Mouse (Mus musculus): ENCODE results near the gene Dnajc16. TPM values are rescaled to one million over a fixed set of nuclear protein-coding genes. Genes with fewer than 3 reads are reported as not detected.

The Dnajc16 gene
- polyA plus RNA-seq, 1 experiment from 2014 or later: 3.1 TPM

GRCm38 (mm10) chr4:141792554-141793281, 2.0 kb upstream of the Dnajc16 start:
- Histone ChIP-seq H3K4me1 (ENCODE audit: control insufficient read depth, insufficient read depth, low read length) (peaks cover 12% of the 10 kb centered on the region; the same call in 1 of the 2 replicates), H3K9ac (ENCODE audit: low read depth, low read length) (peak overlapping the region; percentile 71), H3K27me3 (replicated peaks; ENCODE audit: control insufficient read depth, insufficient read depth, low read length) (no peaks in the 10 kb centered on the region), H3K9me3 (ENCODE audit: control insufficient read depth, low read length) (no peaks in the 10 kb centered on the region), H3K27ac (replicated peaks; ENCODE audit: low read depth, low read length) (peak overlapping the region; percentile 92), H3K4me3 (ENCODE audit: low read depth, low read length) (peak overlapping the region; percentile 63), H3K36me3 (ENCODE audit: control insufficient read depth, insufficient read depth, low read length) (peaks cover 24% of the 10 kb centered on the region), H3K4me2 (ENCODE audit: low read depth, low read length) (peak overlapping the region; percentile 61)
- no peak for DNase-seq (ENCODE audit: low spot score)
- WGBS: 11% methylated on average over 10 of the region's 10 CpGs
- ATAC-seq (ENCODE audit: low read depth): no peak

- H3K4me2 ChIP-seq (ENCODE audit: low read depth, low read length): no peak overlapping the region
- peaks cover 12% of the 10 kb centered on the region; the same call in 1 of the 2 replicates for H3K4me1 ChIP-seq (ENCODE audit: control insufficient read depth, insufficient read depth, low read length)
- no peak overlapping the region for H3K27ac ChIP-seq (replicated peaks; ENCODE audit: low read depth, low read length)
- H3K4me3 ChIP-seq (ENCODE audit: low read depth, low read length): no peak overlapping the region
- H3K27me3 ChIP-seq (replicated peaks; ENCODE audit: control insufficient read depth, insufficient read depth, low read length): no peaks in the 10 kb centered on the region
- ATAC-seq (ENCODE audit: low read depth): no peak
- peaks cover 20% of the 10 kb centered on the region for H3K36me3 ChIP-seq (ENCODE audit: control insufficient read depth, insufficient read depth, low read length)
- 79% methylated on average over 8 of the region's 8 CpGs for WGBS
- DNase-seq (ENCODE audit: low spot score): no peak
- no peak overlapping the region for H3K9ac ChIP-seq (ENCODE audit: low read depth, low read length)
- H3K9me3 ChIP-seq (ENCODE audit: control insufficient read depth, low read length): no peaks in the 10 kb centered on the region
Observed at GRCm38 (mm10) chr4:141791951-141792350, 1.2 kb upstream of the Dnajc16 start.

- Histone ChIP-seq H3K9ac (ENCODE audit: low read depth, low read length) (no peak overlapping the region), H3K4me3 (ENCODE audit: low read depth, low read length) (no peak overlapping the region), H3K27me3 (replicated peaks; ENCODE audit: control insufficient read depth, insufficient read depth, low read length) (no peaks in the 10 kb centered on the region), H3K4me1 (ENCODE audit: control insufficient read depth, insufficient read depth, low read length) (peaks cover 12% of the 10 kb centered on the region; the same call in 1 of the 2 replicates), H3K27ac (replicated peaks; ENCODE audit: low read depth, low read length) (no peak overlapping the region), H3K9me3 (ENCODE audit: control insufficient read depth, low read length) (no peaks in the 10 kb centered on the region), H3K4me2 (ENCODE audit: low read depth, low read length) (no peak overlapping the region), H3K36me3 (ENCODE audit: control insufficient read depth, insufficient read depth, low read length) (peaks cover 16% of the 10 kb centered on the region)
- ATAC-seq (ENCODE audit: low read depth): no peak
- no peak for DNase-seq (ENCODE audit: low spot score)
- 92% methylated on average over 7 of the region's 7 CpGs for WGBS
Observed at GRCm38 (mm10) chr4:141791486-141791885, 755 bp upstream of the Dnajc16 start.

GRCm38 (mm10) chr4:141789564-141790218, 1.0 kb downstream of the Dnajc16 start:
- Histone ChIP-seq H3K27me3 (replicated peaks; ENCODE audit: control insufficient read depth, insufficient read depth, low read length) (no peaks in the 10 kb centered on the region), H3K4me1 (ENCODE audit: control insufficient read depth, insufficient read depth, low read length) (peaks cover 6% of the 10 kb centered on the region; the same call in 1 of the 2 replicates), H3K4me2 (ENCODE audit: low read depth, low read length) (peak overlapping the region; percentile 82), H3K27ac (replicated peaks; ENCODE audit: low read depth, low read length) (peak overlapping the region; percentile 82), H3K36me3 (ENCODE audit: control insufficient read depth, insufficient read depth, low read length) (peaks cover 31% of the 10 kb centered on the region), H3K9me3 (ENCODE audit: control insufficient read depth, low read length) (no peaks in the 10 kb centered on the region), H3K9ac (ENCODE audit: low read depth, low read length) (peak overlapping the region; percentile 94), H3K4me3 (ENCODE audit: low read depth, low read length) (peak overlapping the region; percentile 90)
- ATAC-seq (ENCODE audit: low read depth): no peak
- no peak for DNase-seq (ENCODE audit: low spot score)
- WGBS: 54% methylated on average over 3 of the region's 3 CpGs

GRCm38 (mm10) chr4:141787462-141787861, 3.3 kb downstream of the Dnajc16 start:
- peaks cover 54% of the 10 kb centered on the region for H3K36me3 ChIP-seq (ENCODE audit: control insufficient read depth, insufficient read depth, low read length)
- H3K4me1 ChIP-seq (ENCODE audit: control insufficient read depth, insufficient read depth, low read length): 0 out of 2 replicates have a peak, but pooled peaks cover 3% of the 10 kb centered on the region
- no peak overlapping the region for H3K4me2 ChIP-seq (ENCODE audit: low read depth, low read length)
- H3K27ac ChIP-seq (replicated peaks; ENCODE audit: low read depth, low read length): 0 out of 2 replicates have a peak overlapping the region, but pooled peaks have one; percentile 28
- ATAC-seq (ENCODE audit: low read depth) (no peak), DNase-seq (ENCODE audit: low spot score) (no peak)
- H3K27me3 ChIP-seq (replicated peaks; ENCODE audit: control insufficient read depth, insufficient read depth, low read length): no peaks in the 10 kb centered on the region
- no peak overlapping the region for H3K4me3 ChIP-seq (ENCODE audit: low read depth, low read length)
- H3K9ac ChIP-seq (ENCODE audit: low read depth, low read length): no peak overlapping the region
- WGBS: 91% methylated on average over 7 of the region's 7 CpGs
- no peaks in the 10 kb centered on the region for H3K9me3 ChIP-seq (ENCODE audit: control insufficient read depth, low read length)

GRCm38 (mm10) chr4:141787046-141787445, 3.7 kb downstream of the Dnajc16 start:
- no peaks in the 10 kb centered on the region for H3K27me3 ChIP-seq (replicated peaks; ENCODE audit: control insufficient read depth, insufficient read depth, low read length)
- H3K4me3 ChIP-seq (ENCODE audit: low read depth, low read length): no peak overlapping the region
- 71% methylated on average over 6 of the region's 6 CpGs for WGBS
- H3K4me1 ChIP-seq (ENCODE audit: control insufficient read depth, insufficient read depth, low read length): 0 out of 2 replicates have a peak, but pooled peaks cover 3% of the 10 kb centered on the region
- peaks cover 58% of the 10 kb centered on the region for H3K36me3 ChIP-seq (ENCODE audit: control insufficient read depth, insufficient read depth, low read length)
- no peak for ATAC-seq (ENCODE audit: low read depth)
- no peaks in the 10 kb centered on the region for H3K9me3 ChIP-seq (ENCODE audit: control insufficient read depth, low read length)
- no peak overlapping the region for H3K27ac ChIP-seq (replicated peaks; ENCODE audit: low read depth, low read length)
- peak; percentile 13 for DNase-seq (ENCODE audit: low spot score)
- H3K9ac ChIP-seq (ENCODE audit: low read depth, low read length): no peak overlapping the region
- no peak overlapping the region for H3K4me2 ChIP-seq (ENCODE audit: low read depth, low read length)

GRCm38 (mm10) chr4:141786141-141786540, 4.6 kb downstream of the Dnajc16 start:
- H3K9me3 ChIP-seq (ENCODE audit: control insufficient read depth, low read length): no peaks in the 10 kb centered on the region
- no peak overlapping the region for H3K4me2 ChIP-seq (ENCODE audit: low read depth, low read length)
- H3K9ac ChIP-seq (ENCODE audit: low read depth, low read length): no peak overlapping the region
- ATAC-seq (ENCODE audit: low read depth) (no peak), DNase-seq (ENCODE audit: low spot score) (no peak)
- H3K4me1 ChIP-seq (ENCODE audit: control insufficient read depth, insufficient read depth, low read length): 0 out of 2 replicates have a peak, but pooled peaks cover 3% of the 10 kb centered on the region
- 90% methylated on average over 13 of the region's 13 CpGs for WGBS
- no peak overlapping the region for H3K27ac ChIP-seq (replicated peaks; ENCODE audit: low read depth, low read length)
- H3K4me3 ChIP-seq (ENCODE audit: low read depth, low read length): no peak overlapping the region
- no peaks in the 10 kb centered on the region for H3K27me3 ChIP-seq (replicated peaks; ENCODE audit: control insufficient read depth, insufficient read depth, low read length)
- peaks cover 67% of the 10 kb centered on the region for H3K36me3 ChIP-seq (ENCODE audit: control insufficient read depth, insufficient read depth, low read length)

GRCm38 (mm10) chr4:141784835-141785234, 5.9 kb downstream of the Dnajc16 start:
- H3K4me1 ChIP-seq (ENCODE audit: control insufficient read depth, insufficient read depth, low read length): 0 out of 2 replicates have a peak, but pooled peaks cover 3% of the 10 kb centered on the region

More at GRCm38 (mm10) chr4:141784835-141785234, 5.9 kb downstream of the Dnajc16 start:
- no peak overlapping the region for H3K27ac ChIP-seq (replicated peaks; ENCODE audit: low read depth, low read length)
- no peaks in the 10 kb centered on the region for H3K27me3 ChIP-seq (replicated peaks; ENCODE audit: control insufficient read depth, insufficient read depth, low read length)
- H3K36me3 ChIP-seq (ENCODE audit: control insufficient read depth, insufficient read depth, low read length): peaks cover 80% of the 10 kb centered on the region
- H3K4me2 ChIP-seq (ENCODE audit: low read depth, low read length): no peak overlapping the region
- H3K9ac ChIP-seq (ENCODE audit: low read depth, low read length): no peak overlapping the region
- WGBS: 82% methylated on average over 5 of the region's 5 CpGs
- ATAC-seq (ENCODE audit: low read depth) (no peak), DNase-seq (ENCODE audit: low spot score) (no peak)
- H3K9me3 ChIP-seq (ENCODE audit: control insufficient read depth, low read length): no peaks in the 10 kb centered on the region
- H3K4me3 ChIP-seq (ENCODE audit: low read depth, low read length): no peak overlapping the region
